Mouse (Mus musculus) testis, adult 2 months (tissue): ENCODE measurements around the gene Olfr1497.

Source experiments
- CTCF ChIP-seq: fragments of 200-500 bp; IDR thresholded peaks from 2 replicates; pipeline ENCODE4 v1.5.1; 2012; ENCODE audit warnings: low read depth, mild to moderate bottlenecking, inconsistent platforms, low read length, moderate library complexity; ENCODE audit not compliant: control insufficient read depth, insufficient read depth, insufficient replicate concordance
- POLR2A ChIP-seq: fragments of 200-500 bp; IDR thresholded peaks from 2 replicates; pipeline ENCODE4 v1.6.1; 2012; ENCODE audit warnings: low read depth, mild to moderate bottlenecking, inconsistent platforms, low read length, moderate library complexity; ENCODE audit not compliant: control insufficient read depth

DNA sequence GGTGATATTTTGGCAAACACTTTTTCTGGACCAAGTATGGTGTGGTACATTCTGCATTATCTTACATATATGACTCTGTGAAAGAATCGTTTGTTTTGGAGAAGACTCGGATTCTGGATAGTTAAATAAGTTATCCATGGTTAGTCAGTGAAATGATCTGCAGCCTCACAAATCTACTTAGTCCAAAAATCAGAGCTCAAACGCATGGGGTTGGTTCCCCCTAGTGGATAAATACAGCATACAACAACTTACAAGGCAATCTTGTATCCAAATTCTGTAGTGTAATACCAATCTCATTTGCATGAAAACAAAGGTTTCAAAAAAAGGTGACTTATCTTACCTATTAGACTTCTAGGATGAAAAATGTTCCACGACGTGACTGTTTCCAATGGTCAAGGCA is 20.8 kb upstream of the Olfr1497 start:
- no peak for TF ChIP-seq POLR2A
- no peak for TF ChIP-seq CTCF
